Mouse (Mus musculus) fibroblast of lung, adult 2 months (primary cell): ENCODE measurements around the gene Tmcc3.

Experiments
- DNase-seq: peaks from one replicate; pipeline ENCODE4 v3.0.0-alpha.2; 2011; ENCODE audit warnings: low read depth

Gene Tmcc3

DNA sequence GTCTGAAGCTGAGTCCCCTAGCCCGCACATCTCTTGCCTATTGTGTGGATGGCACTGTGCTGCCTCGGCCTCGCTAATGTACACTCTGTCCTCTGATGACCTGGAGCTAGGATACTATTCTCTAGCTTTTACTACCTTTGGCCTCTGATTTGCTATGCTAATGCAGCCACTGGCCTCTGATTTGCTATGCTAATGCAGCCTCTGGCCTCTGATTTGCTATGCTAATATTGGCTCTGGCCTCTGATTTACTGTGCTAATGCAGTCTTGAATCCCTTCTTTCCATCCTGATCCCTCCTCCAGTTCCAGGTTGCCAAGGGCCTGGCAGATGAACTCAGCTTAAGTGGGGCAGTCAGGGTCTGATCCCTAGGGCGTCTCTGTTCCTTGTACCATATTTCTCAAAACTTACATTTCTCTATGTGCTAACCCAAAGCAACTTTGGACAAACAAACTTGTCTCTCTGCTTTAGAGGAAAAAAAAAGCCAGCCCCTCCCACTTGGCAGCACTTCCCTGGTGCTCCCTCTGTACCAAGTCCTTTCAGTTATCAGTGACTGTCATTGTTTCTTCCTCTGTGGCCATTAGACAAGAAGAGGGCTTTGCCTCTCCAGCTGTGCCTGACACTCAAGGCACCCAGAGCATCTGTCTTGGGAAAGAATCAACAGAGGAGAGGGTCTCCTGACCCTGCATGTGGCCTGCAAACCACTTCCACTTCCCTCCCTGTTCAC is 237.9 kb downstream of the Tmcc3 start:
- DNase-seq, result no peak

DNA sequence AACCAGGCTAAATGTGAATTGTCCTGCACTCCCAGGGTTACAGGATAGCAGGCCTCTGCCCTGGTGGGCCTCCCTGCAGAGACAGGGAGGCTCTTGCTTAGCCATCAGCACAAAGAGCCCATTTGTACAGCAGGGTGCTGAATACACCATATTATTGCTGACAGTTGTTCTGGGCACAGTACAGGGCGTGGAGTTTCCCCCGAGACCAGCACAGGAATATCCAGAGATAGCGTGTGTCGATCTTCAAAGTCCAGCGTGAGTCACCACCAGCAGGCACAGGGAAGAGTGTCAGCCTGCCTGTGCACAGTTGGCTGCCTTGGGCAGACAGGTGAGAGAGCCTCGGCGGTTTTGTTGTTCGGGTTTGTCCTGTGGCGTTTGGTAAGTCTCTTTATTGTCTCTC is 238.9 kb downstream of the Tmcc3 start:
- DNase-seq, result no peak

DNA sequence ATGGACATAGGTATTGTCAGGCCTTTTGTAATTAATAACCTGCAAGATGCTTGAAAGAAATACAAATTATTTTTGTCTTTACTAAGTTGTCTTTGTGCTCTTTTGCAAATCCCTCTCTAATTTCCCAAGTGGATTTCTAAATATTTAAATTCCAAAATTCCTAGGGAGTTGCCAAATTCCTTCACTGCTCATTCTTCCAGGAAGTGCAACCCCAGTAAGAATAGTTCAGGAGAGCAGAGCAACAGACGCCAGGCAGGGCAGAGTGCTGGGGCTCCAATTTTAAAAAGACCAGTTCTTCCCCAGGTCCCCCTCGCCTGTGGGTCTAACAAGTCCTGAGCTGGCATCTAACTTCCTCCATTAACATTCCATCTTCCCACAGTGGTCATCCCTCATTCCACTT is 239.3 kb downstream of the Tmcc3 start:
- no peak for DNase-seq

DNA sequence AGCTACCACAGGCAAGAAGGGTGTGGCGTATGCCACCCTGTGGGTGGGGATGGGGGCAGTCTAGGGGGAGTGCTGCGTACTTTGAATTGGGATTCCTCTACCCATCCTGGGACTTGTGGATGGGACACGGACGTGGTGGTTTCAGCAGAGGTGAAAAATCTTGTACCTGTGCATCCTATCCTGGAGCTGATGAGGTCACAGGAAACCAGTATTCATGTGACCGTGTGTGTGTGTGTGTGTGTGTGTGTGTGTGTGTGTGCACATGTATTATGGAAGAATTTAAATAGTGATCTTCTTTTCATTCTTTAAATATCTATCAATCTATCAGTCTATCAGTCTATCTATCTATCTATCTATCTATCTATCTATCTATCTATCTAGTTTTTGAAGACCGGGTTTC is 239.8 kb downstream of the Tmcc3 start:
- DNase-seq, result no peak

DNA sequence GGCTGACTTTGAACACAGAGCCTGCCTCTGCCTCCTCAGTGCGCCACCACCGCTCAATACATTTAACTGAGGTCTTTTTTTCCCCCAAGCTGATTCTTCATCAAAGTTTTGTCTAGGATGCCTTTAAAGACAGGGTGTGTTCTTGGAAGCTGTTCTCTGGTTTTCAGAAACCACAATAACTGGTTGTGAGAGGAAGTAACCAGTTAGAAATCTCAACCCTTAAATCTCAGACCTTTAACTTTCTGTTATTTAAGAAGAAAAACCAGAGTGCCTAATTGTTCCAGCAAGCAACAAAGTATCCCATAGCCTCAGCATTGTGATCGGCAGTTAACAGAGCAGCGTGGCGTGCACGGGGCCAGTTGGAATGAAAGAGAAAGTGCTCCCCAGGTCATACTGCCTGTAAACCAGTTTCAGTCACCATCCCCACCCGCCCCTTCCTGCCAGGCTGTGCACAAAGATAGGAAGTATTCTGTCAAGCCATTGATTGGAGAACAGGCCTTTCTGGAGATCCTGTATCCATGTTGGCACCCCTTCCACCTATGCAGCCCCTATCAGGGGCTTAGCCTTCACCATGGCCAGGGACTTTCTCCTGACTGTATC is 240.3 kb downstream of the Tmcc3 start:
- no peak for DNase-seq

DNA sequence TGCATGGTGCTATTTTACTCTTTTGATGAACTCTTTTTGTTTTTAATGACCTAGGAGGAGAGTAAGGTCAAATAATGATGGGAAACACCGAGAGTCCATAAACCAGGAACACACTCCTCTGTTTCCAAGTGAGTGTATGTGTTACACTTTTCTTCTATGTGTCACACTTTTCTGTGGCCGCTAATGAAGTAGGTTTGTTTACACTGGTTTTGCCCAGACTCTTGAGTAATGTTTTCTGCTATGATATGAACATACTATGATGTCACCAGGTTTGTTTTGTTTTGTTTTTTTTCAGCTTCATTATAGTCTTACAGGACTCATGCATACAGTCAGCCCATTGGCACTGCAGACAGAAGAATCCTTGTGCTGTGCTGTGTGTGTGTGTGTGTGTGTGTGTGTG is 243.6 kb downstream of the Tmcc3 start:
- no peak for DNase-seq

DNA sequence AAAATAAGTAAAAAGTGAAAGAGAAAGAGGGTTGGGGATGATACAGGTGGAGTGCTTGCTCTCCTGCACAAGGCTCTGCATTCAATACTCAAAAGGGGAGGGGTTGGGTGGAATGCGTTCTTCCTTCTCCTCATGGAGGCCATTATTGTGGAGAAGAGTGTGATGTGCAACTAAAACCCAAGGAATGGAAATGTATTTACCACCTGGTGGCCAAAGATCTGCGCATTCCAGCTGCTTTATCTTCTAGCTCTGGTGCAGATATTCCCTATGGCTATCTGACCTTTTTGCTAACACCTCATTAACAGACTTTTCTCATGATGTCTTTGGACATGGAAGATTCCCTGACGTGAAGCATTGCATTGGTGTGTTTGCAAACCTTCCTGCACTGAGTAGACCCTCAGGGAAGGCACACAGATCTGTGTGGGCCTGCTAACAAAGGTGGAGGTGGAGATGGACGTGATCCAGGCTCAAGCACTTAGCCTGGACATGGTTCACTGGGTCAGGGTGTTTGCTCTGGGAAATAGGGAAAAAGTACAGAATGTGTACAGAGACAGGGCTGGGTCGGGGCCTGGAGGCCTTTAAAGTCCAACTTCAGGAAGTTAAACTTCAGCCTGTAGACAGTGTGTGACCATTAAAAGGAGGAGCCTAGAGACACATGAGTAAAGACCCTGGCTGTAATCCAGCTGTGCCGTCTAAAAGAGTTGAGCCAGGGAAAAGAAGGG is 245.8 kb downstream of the Tmcc3 start:
- no peak for DNase-seq

DNA sequence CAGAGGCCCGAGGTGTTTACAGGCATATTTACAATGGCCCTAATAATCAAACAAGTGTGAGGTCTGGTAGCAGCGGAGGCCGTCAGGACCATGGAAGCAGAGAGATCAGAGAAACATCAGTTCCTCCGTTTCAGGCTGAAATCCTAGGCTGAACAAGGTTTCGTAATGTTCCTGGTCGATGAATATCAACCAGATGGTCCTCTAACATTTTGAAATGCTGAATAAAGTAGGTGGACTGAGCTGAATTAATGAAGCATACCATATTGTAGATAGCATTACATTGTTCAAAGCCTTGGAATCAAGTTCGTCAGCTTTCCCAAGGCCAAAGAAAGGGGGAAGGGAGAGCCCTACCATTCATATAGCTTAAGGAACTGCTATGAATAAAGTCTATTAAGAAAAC is 247.1 kb downstream of the Tmcc3 start:
- no peak for DNase-seq

DNA sequence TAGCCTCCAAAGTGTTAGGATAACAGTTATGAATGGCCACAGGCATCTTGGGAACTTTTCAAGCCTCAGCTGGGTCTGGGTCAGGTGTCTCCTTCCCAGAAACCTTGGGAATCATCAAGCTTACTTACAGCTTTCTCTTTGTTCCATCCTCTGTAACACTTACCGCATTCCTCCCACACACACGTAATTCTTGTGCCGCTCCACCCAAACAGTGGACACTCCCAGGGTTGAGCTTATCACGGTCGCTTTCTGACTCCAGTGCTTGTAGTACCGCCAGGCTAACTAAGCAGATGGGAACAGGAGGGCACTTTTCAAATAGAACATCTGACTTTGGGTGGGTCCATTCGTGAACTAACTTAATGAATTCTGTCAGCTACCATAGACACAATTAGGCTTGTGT is 249.6 kb downstream of the Tmcc3 start:
- no peak for DNase-seq

DNA sequence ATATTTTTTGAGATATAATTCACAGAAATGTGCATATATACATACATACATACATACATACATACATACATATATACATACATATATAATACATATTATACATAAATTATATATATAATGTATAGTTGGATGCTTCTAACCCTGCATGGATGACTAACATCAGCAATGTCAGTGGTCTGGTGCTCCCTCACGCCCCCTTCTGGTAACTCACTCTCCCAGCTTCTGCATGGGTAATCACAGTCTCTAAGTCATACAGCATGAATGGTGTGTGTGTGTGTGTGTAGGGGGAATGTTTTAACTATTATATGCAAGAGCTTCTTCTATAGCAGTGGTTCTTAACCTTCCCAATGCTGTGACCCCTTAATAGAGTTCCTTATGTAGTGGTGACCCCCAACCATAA is 250.4 kb downstream of the Tmcc3 start:
- no peak for DNase-seq

DNA sequence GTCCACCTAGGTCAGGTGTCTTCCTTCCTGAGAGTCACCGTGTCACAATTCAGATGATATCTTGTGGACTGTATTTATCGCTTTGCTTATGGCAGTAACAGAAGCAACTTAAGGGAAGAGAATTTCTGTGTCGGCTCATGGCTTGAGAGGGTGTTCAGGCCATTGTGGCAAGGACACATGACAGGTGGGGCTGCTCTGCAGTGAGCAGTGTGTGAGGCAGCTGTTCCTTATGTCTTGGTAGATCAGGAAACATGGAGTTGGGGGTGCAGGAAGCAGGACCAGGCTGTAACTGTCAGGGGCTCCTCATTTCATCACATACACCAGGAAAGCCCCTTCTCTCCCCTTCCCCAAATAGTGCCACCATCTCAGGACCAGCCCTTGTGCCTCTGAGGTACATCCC is 251.2 kb downstream of the Tmcc3 start:
- no peak for DNase-seq

DNA sequence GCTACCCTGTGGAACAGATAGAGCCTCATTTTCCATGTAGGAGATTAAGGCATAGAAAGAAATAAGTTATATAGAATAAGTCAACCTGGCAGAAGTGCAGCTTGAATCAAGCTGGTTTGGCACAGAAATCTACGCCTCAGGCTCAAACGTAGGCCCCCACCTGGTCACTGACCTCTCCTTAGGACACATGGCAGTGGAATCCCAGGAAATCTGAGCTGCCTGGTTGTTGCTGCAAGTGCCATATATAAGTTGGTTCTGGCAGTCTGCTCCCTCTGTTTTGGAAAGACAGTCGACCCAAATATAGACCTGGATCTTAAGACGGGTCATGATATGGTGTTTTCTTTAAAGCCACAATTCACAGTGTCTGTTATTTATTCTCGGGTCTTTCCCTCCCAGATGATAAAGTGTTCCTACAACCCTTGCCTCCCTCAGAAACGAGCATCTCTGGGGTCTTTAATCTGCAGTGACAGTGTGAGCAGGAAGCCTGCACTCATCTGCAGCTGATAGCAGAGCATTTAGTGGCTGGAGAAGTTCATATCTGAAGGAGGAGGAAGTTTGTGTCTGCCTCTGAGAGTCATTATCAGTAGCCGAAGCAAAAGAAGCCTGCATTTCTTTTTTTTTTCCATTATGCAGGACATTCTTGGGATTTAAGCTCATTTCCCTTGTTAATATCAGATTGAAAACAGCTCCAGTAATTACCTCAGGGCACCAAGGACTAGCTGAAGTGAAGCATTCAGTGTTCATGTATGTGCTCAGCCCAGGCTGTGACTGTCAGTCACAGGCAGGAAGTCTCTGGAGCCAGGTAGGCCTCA is 253.9 kb downstream of the Tmcc3 start:
- no peak for DNase-seq

DNA sequence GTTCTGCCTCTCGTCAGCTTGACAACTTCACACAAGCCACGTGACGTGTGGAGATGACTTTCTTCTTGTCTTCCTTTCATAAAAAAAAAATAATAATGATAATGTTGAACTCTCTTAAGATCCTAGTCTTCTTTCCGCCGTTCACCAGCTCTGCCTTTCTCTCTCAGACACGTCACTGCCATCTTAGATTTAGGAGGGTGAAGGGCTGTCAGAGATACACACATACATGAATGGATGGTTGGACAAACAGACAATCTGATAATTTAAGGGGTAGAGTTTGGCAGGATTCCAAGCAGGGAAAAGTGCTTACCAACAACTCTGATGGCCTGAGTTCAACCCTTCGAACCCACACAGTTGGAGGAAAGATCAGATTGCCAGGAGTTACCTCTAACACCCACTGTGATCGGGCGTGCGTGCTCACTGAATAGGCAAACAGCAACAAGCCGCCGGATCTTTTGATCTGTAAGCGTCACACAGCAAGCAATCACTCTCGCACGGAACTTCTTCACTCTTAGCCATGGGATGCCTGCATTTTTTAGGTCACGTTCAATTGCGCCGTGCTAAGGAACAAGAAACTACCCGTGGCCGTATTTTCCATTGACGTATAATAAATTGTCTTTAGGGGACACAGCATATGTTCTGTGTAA is 254.6 kb downstream of the Tmcc3 start:
- no peak for DNase-seq

DNA sequence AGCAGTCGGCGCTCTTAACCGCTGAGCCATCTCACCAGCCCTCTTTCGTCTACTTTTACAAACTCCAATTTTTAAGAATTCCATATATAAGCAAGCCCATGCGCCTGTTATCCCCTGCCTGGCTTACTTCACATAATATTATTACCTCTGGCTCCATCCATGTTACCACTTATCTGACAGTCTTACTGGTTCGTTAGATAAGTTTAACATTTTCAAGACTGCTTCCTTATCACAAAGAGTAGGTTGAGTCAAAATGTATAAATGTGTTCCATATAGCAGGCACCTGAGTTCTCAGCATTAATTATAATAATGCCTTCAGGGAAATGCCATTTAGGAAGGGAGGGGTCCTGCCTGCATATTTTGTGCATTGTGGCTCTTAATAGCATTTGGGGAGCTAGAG is 255.5 kb downstream of the Tmcc3 start:
- DNase-seq, result no peak

DNA sequence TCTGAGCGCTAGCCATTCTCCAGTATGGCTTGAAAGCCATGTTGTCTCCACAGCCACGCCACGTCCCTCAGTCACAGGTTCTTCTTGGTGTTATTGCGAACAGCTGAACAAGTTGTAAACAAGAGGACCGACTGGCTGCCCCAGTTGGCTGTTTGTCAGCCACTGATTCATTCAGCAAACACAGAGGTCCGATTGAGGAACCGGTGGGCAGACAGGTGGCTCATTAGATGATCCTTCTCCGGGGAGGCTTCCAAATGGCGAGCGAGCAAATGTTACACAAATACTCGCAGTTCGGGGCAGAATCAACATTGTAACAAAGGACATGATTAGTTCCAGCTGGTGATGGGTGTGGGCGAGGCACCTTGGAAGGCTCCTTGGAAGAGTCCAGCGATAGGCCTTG is 256.2 kb downstream of the Tmcc3 start:
- no peak for DNase-seq

DNA sequence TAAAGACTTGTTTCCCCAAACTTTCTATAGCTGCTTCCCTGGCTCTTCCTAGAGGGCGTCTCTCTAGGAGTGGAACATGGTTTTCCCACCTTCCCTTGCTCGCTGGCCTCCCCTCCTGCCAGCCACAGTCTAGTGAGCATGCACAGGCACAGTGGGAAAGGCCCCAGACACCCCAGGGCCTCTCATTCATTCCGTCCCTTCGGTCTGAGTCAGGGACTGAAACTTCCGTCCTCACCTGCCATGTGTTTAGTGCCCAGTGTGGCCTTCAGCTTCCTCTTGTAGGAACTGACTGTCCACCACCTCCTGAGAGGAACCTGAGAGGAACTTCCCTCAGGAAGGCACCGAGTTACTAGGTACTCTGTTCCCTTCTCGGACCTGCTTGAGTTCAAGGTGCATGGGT is 257.1 kb downstream of the Tmcc3 start:
- no peak for DNase-seq

DNA sequence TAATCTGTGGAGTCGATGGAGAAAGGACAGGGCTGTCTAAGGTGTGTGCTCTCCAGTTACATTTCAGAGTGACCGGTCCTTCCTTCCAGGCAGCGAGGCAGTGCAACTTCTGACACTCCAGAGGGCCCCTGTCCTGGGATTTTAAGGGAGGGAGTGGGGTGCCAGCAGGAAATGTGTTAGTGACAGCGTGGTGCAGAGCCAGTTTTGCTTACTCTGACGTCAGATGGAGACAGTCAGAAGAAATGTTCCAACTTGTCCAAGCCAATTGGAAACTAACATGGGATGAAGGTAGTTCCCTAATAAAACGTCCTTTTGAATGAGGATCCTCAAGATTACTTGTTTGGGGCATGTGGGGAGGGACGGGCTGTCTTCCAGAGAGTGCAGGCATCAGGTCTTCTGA is 258.0 kb downstream of the Tmcc3 start:
- DNase-seq, result no peak

DNA sequence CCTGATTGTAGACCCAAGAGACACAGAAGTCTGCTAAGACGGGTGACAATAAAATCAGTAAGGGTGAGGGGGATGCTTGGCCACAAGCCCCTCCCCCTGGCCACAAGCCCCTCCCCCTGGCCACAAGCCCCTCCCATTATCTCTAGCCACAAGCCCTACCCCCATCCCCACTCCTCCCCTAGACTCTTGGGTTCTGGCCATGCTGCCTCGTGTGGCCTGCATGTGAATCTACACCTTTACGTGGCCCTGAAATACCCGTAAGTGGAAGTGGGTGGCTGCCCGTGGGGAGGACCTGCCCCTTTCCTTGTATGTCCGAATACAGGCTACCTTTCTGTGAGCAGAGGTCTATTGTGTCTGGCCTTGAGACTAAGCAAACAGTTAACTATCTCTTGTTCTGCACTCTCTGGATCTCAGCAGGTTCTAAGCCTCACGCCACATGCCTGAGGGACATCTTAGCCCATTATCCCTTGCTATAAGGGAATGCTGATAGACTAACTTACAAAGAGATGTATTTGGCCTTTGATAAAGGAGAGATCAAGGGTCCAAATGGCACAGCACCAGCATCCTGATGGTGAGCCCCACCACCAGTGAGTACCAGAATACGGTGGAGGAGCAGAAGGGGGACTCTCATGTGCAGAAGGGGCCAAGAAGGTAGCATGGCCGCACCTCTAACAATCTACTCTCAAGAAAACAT is 260.3 kb downstream of the Tmcc3 start:
- DNase-seq, result no peak

DNA sequence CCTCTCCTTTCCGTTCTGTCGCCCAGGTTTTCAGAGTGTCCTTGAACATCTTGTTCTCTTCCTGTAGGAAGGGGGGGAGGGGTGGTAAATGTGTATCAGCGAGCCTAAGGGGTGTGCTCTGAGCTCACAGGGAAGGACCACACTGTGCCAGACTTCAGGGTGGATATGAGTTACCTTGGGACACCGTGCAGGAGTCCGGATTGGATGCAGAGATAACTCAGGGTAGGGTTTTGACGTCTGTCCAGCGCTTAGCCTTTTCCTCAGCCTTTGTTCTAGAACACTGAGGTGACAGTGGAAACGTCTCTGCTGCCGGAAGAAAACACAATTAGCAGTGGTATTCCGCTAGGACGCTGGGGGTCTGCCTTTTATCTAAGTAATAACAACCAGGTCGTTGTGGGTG is 261.0 kb downstream of the Tmcc3 start:
- DNase-seq, result no peak

DNA sequence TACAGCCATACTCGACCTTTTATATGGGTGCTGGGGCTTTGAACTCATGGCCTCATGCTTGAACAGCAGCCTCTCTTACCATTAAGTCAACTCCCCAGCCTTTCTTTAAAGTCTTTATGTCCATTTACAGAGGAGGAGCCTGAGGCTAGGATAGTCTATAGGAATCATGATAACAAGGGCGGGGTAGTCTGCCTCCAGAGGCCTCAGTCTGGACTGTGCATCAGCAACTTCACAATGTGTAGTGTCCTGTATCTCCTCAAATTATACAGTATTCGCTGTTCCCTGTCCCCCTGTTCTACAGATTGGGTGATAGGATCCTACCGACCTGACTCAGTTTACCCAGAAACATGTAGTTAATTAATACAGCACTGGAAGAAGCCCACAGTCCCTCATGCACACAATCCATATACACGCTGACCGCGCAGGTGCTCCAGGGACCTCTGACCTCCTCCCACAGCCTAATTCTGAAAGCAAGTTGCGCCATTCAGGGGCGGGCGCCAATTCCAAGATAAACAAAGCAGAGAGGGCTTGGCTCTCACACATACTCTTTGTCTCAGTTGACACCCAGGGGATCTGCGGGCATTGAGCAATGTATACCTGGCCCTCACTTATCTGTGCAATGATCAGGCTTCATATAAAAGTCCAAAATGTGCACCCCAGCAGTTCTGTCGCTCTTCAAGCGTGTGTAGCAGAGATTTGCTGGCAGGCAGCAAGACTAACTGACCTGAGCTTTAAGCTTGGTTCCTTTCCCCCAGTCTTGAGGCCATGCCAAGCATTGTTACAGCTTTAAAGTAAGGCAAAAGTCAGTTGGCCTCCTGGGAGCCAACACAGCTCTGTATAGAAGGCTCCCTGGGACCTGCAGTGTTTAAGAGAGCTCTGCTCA is 262.9 kb downstream of the Tmcc3 start:
- DNase-seq, result no peak

DNA sequence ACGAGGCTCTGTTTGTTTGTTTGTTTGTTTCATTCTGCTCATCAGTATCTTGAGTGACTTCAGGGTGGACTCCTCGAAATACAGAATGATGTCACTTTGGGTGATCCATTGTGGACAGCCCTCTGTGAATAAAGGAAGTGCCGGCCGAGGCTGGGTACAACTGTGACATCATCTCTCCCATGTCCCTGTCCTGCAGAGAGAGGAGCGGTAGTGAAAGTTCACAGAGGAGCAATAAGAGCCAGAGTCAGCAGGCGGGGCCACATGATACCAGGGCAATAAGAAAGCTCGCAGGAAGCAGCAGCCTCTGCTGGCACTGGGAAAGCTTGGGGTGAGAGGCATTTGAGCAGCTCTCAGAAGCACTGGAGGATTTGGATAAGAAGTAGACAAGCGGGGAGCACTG is 264.2 kb downstream of the Tmcc3 start:
- DNase-seq, result no peak
